Mouse (Mus musculus): Measurements from ENCODE around the gene Gchfr. TPM values are rescaled to one million over a fixed set of nuclear protein-coding genes. Genes with fewer than 3 reads are reported as not detected.

Gene Gchfr
- polyA plus RNA-seq, 1 experiment: 4.2 TPM

- H3K4me1 ChIP-seq (ENCODE audit: control insufficient read depth, insufficient read depth, insufficient read length): no peaks in the 10 kb centered on the region
- no peak overlapping the region for H3K4me3 ChIP-seq (ENCODE audit: extremely low read depth, insufficient read depth, insufficient read length)
- 69% methylated on average over 6 of the region's 6 CpGs for WGBS
- no peak for DNase-seq (ENCODE audit: low read depth in 1 of 2, low spot score in 2 of 2)
- H3K27ac ChIP-seq (ENCODE audit: insufficient read depth, low read length): no peak overlapping the region
- TF ChIP-seq CTCF (IDR thresholded peaks at IDR 0.05; ENCODE audit: extremely low read depth, insufficient read depth, insufficient read length, insufficient replicate concordance) (no peak), POLR2A (IDR thresholded peaks at IDR 0.05; ENCODE audit: low read depth, low read length) (no peak)
- H3K36me3 ChIP-seq (ENCODE audit: control insufficient read depth, insufficient read depth, low read length): peaks cover 31% of the 10 kb centered on the region
- H3K27me3 ChIP-seq (ENCODE audit: control insufficient read depth, insufficient read depth, low read length): no peaks in the 10 kb centered on the region
Measured at GRCm38 (mm10) chr2:119152255-119152654, 15.3 kb upstream of the Gchfr start.

- Histone ChIP-seq H3K4me1 (ENCODE audit: control insufficient read depth, insufficient read depth, insufficient read length) (no peaks in the 10 kb centered on the region), H3K27me3 (ENCODE audit: control insufficient read depth, insufficient read depth, low read length) (no peaks in the 10 kb centered on the region), H3K4me3 (ENCODE audit: extremely low read depth, insufficient read depth, insufficient read length) (no peak overlapping the region), H3K27ac (ENCODE audit: insufficient read depth, low read length) (no peak overlapping the region), H3K36me3 (ENCODE audit: control insufficient read depth, insufficient read depth, low read length) (peaks cover 19% of the 10 kb centered on the region)
- no peak for TF ChIP-seq POLR2A (IDR thresholded peaks at IDR 0.05; ENCODE audit: low read depth, low read length)
- no peak for TF ChIP-seq CTCF (IDR thresholded peaks at IDR 0.05; ENCODE audit: extremely low read depth, insufficient read depth, insufficient read length, insufficient replicate concordance)
- DNase-seq (ENCODE audit: low read depth in 1 of 2, low spot score in 2 of 2): no peak
- 80% methylated on average over 2 of the region's 2 CpGs for WGBS
Measured at GRCm38 (mm10) chr2:119154683-119155082, 12.9 kb upstream of the Gchfr start.

DNA sequence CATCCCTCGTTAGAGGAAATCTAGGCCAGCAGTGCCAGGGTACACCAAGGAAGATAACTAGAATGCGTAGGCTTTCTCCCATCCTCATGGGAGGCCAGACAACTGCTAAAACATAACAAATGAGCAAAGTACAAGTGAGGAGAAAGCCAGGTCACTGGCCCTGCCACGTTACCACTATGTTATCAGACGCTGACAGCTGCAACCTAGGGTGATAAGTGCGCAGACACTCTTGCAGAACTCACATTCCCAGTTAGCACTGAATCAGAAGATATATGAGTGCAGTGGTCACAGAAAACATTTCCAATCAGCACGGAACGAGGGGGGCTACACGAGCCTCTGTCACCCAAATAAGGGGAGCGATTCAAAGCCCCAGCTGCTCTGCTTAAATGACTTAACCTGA is 12.2 kb upstream of the Gchfr start:
- no peak for DNase-seq (ENCODE audit: low read depth in 1 of 2, low spot score in 2 of 2)
- TF ChIP-seq CTCF (IDR thresholded peaks at IDR 0.05; ENCODE audit: extremely low read depth, insufficient read depth, insufficient read length, insufficient replicate concordance) (no peak), POLR2A (IDR thresholded peaks at IDR 0.05; ENCODE audit: low read depth, low read length) (no peak)
- Histone ChIP-seq H3K36me3 (ENCODE audit: control insufficient read depth, insufficient read depth, low read length) (peaks cover 17% of the 10 kb centered on the region), H3K27me3 (ENCODE audit: control insufficient read depth, insufficient read depth, low read length) (no peaks in the 10 kb centered on the region), H3K4me3 (ENCODE audit: extremely low read depth, insufficient read depth, insufficient read length) (peak overlapping the region; percentile 9; the same call in 1 of the 2 replicates), H3K4me1 (ENCODE audit: control insufficient read depth, insufficient read depth, insufficient read length) (no peaks in the 10 kb centered on the region), H3K27ac (ENCODE audit: insufficient read depth, low read length) (peak overlapping the region; percentile 28; the same call in 1 of the 2 replicates)
- WGBS: 82% methylated on average over 9 of the region's 9 CpGs

GRCm38 (mm10) chr2:119156081-119156680 is 11.4 kb upstream of the Gchfr start:
- Histone ChIP-seq H3K36me3 (ENCODE audit: control insufficient read depth, insufficient read depth, low read length) (peaks cover 13% of the 10 kb centered on the region), H3K4me1 (ENCODE audit: control insufficient read depth, insufficient read depth, insufficient read length) (no peaks in the 10 kb centered on the region), H3K4me3 (ENCODE audit: extremely low read depth, insufficient read depth, insufficient read length) (peak overlapping the region; percentile 86), H3K27ac (ENCODE audit: insufficient read depth, low read length) (peak overlapping the region; percentile 15; the same call in 1 of the 2 replicates), H3K27me3 (ENCODE audit: control insufficient read depth, insufficient read depth, low read length) (no peaks in the 10 kb centered on the region)
- WGBS: 2% methylated on average over 33 of the region's 34 CpGs
- TF ChIP-seq CTCF (IDR thresholded peaks at IDR 0.05; ENCODE audit: extremely low read depth, insufficient read depth, insufficient read length, insufficient replicate concordance) (no peak), POLR2A (IDR thresholded peaks at IDR 0.05; ENCODE audit: low read depth, low read length) (no peak)
- DNase-seq (ENCODE audit: low read depth in 1 of 2, low spot score in 2 of 2): peak in 1 of 2 experiments; percentile 17

- Histone ChIP-seq H3K27ac (ENCODE audit: insufficient read depth, low read length) (peak within 1 kb of the TSS; percentile 15; the same call in 1 of the 2 replicates), H3K36me3 (ENCODE audit: control insufficient read depth, insufficient read depth, low read length) (peaks cover 11% of the 10 kb centered on the region), H3K27me3 (ENCODE audit: control insufficient read depth, insufficient read depth, low read length) (no peaks in the 10 kb centered on the region), H3K4me3 (ENCODE audit: extremely low read depth, insufficient read depth, insufficient read length) (peak within 1 kb of the TSS; percentile 86), H3K4me1 (ENCODE audit: control insufficient read depth, insufficient read depth, insufficient read length) (no peaks in the 10 kb centered on the region)
- TF ChIP-seq POLR2A (IDR thresholded peaks at IDR 0.05; ENCODE audit: low read depth, low read length) (no peak; the same call in 1 of the 2 replicates), CTCF (IDR thresholded peaks at IDR 0.05; ENCODE audit: extremely low read depth, insufficient read depth, insufficient read length, insufficient replicate concordance) (no peak)
- 1% methylated on average over 57 of the region's 57 CpGs for whole genome bisulfite sequencing
- DNase-seq (ENCODE audit: low read depth in 1 of 2, low spot score in 2 of 2): peak; percentile 85 to 91
Measured at GRCm38 (mm10) chr2:119156681-119157572, 10.6 kb upstream of the Gchfr start, which contains the start of gene Rmdn3. Gene Rmdn3 (minus strand): TSS chr2:119157034.

DNA sequence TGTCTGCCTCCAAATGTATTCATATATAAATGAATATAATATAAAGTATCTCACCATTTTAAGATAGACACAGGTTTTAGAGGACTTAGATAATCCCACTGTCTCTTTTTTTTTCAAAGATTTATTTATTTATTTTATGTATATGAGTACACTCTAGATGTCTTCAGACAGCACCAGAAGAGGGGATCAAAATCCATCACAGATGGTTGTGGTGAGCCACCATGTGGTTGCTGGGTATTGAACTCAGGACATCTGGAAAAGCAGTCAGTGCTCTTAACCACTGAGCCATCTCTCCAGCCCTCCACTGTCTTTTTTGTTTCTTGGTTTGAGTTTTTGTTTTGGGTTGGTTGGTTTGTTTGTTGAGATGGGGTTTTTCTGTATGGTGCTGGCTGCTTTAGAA is 9.7 kb upstream of the Gchfr start:
- Histone ChIP-seq H3K27ac (ENCODE audit: insufficient read depth, low read length) (no peak overlapping the region), H3K4me1 (ENCODE audit: control insufficient read depth, insufficient read depth, insufficient read length) (no peaks in the 10 kb centered on the region), H3K36me3 (ENCODE audit: control insufficient read depth, insufficient read depth, low read length) (peaks cover 10% of the 10 kb centered on the region), H3K4me3 (ENCODE audit: extremely low read depth, insufficient read depth, insufficient read length) (no peak overlapping the region), H3K27me3 (ENCODE audit: control insufficient read depth, insufficient read depth, low read length) (no peaks in the 10 kb centered on the region)
- DNase-seq (ENCODE audit: low read depth in 1 of 2, low spot score in 2 of 2): no peak
- TF ChIP-seq CTCF (IDR thresholded peaks at IDR 0.05; ENCODE audit: extremely low read depth, insufficient read depth, insufficient read length, insufficient replicate concordance) (no peak), POLR2A (IDR thresholded peaks at IDR 0.05; ENCODE audit: low read depth, low read length) (no peak)
